In genomic region chr10:115586246-115587231, GRCm38 (mm10) we compare ENCODE assay signal across 8 mouse cellular contexts. TPM values are rescaled to one million over a fixed set of nuclear protein-coding genes. Genes with fewer than 3 reads are reported as not detected.
A peak's percentile ranks its signal among the peaks of the same experiment; 100 is the strongest.
DNase-seq lines count a peak whose midpoint lies in the region; ATAC-seq and TF ChIP-seq lines count a peak whose summit lies in the region.

No protein-coding gene starts in this region.

- H3K4me1 ChIP-seq in kidney, embryonic 15.5 days, result peaks cover 37% of the 10 kb centered on the region
- H3K4me1 ChIP-seq in embryonic fibroblast, embryonic 13.5 days (ENCODE audit: control insufficient read depth, insufficient read depth, low read length), result peaks cover 8% of the 10 kb centered on the region
- H3K4me1 ChIP-seq in midbrain, embryonic 13.5 days (replicated peaks), result peaks cover 31% of the 10 kb centered on the region

- peak; percentile 87 for ATAC-seq in kidney, embryonic 15.5 days (replicated peaks; ENCODE audit: low FRiP score)
- ATAC-seq in midbrain, embryonic 13.5 days, result peak; percentile 81

- under 1% methylated on average over 41 of the region's 41 CpGs for WGBS in kidney, embryonic 15.5 days
- under 1% methylated on average over 41 of the region's 41 CpGs for WGBS in midbrain, embryonic 13.5 days

- peak overlapping the region; percentile 59 for H3K4me3 ChIP-seq in kidney, embryonic 15.5 days (replicated peaks)
- peak overlapping the region; percentile 42 for H3K4me3 ChIP-seq in embryonic fibroblast, embryonic 13.5 days (ENCODE audit: insufficient read depth, low read length)
- H3K4me3 ChIP-seq in midbrain, embryonic 13.5 days (replicated peaks), result peak overlapping the region; percentile 69

- no peaks in the 10 kb centered on the region for H3K9me3 ChIP-seq in kidney, embryonic 15.5 days (replicated peaks)
- no peaks in the 10 kb centered on the region for H3K9me3 ChIP-seq in midbrain, embryonic 13.5 days

- peaks cover 57% of the 10 kb centered on the region for H3K27me3 ChIP-seq in kidney, embryonic 15.5 days
- H3K27me3 ChIP-seq in midbrain, embryonic 13.5 days, result peaks cover 71% of the 10 kb centered on the region

- no peak for DNase-seq in kidney, adult 18-20 months
- peak; percentile 20 to 23 for DNase-seq in adrenal gland, postnatal 36 days
- DNase-seq in kidney, postnatal 14 days, result peak; percentile 14
- DNase-seq in frontal cortex, postnatal 14 days (ENCODE audit: low spot score in 2 of 2), result no peak
- no peak for DNase-seq in ovary, postnatal 10 days (ENCODE audit: low spot score)

- no peaks in the 10 kb centered on the region for H3K36me3 ChIP-seq in kidney, embryonic 15.5 days
- H3K36me3 ChIP-seq in midbrain, embryonic 13.5 days, result no peaks in the 10 kb centered on the region

- peak overlapping the region; percentile 97 for H3K4me2 ChIP-seq in kidney, embryonic 15.5 days
- peak overlapping the region; percentile 100 for H3K4me2 ChIP-seq in midbrain, embryonic 13.5 days (replicated peaks)

- TF ChIP-seq CTCF in embryonic fibroblast, embryonic 13.5 days (IDR thresholded peaks at IDR 0.05; ENCODE audit: borderline replicate concordance, insufficient read depth, low read length), result no peak

- peak overlapping the region; percentile 27; the same call in 1 of the 2 replicates for H3K9ac ChIP-seq in kidney, embryonic 15.5 days
- peak overlapping the region; percentile 71 for H3K9ac ChIP-seq in midbrain, embryonic 13.5 days (replicated peaks)

- no peak for TF ChIP-seq POLR2A in embryonic fibroblast, embryonic 13.5 days (IDR thresholded peaks at IDR 0.05; ENCODE audit: low read depth, low read length)

- H3K27ac ChIP-seq in kidney, embryonic 15.5 days, result peak overlapping the region; percentile 70; the same call in 1 of the 2 replicates
- H3K27ac ChIP-seq in embryonic fibroblast, embryonic 13.5 days (ENCODE audit: insufficient read depth, low read length), result no peak overlapping the region
- no peak overlapping the region for H3K27ac ChIP-seq in midbrain, embryonic 13.5 days

RNA-seq across cellular contexts. Expression of gene Lgr5, which starts 1.0 kb away (rescaled TPM):
- 6.9 and 7.8 TPM in 2 replicates for polyA plus RNA-seq in kidney, embryonic 15.5 days (2015; fragmentation: Nextera tagmentation; extraction: Ambion mirVana)
- 10 to 100 TPM; 16.7 to 18.4 TPM for total RNA-seq in adrenal gland, postnatal 36 days (2021)
- 8.7 and 33.3 TPM in 2 replicates for polyA plus RNA-seq in embryonic fibroblast, embryonic 13.5 days (2011; ENCODE audit: insufficient read length, low read depth, missing spikeins)
- polyA plus RNA-seq in midbrain, embryonic 13.5 days (2015; fragmentation: Nextera tagmentation; extraction: Ambion mirVana), result 2.2 and 2.9 TPM in 2 replicates

RNA-seq across cellular contexts. Expression of gene A930009A15Rik, which starts 16.8 kb away (rescaled TPM):
- polyA plus RNA-seq in kidney, embryonic 15.5 days (2015; fragmentation: Nextera tagmentation; extraction: Ambion mirVana), result 0.21 and 0.22 TPM in 2 replicates
- total RNA-seq in adrenal gland, postnatal 36 days (2021), result not detected
- not detected in 2 replicates for polyA plus RNA-seq in embryonic fibroblast, embryonic 13.5 days (2011; ENCODE audit: insufficient read length, low read depth, missing spikeins)
- 0.61 and 0.69 TPM in 2 replicates for polyA plus RNA-seq in midbrain, embryonic 13.5 days (2015; fragmentation: Nextera tagmentation; extraction: Ambion mirVana)

Comparison
In these comparisons a context has a peak if more than half of its experiments do, and no peak if none do; other contexts are left out.
1. DNase-seq: peak in adrenal gland, postnatal 36 days (2 of 2) and kidney, postnatal 14 days (single experiment); none in kidney, adult 18-20 months (single experiment), frontal cortex, postnatal 14 days (0 of 2) and ovary, postnatal 10 days (single experiment).
2. Peak in every context shown above with its lines, with median percentiles within 50 percentile points of each other: H3K4me3 ChIP-seq.